Mouse (Mus musculus) cerebellum, adult (tissue): ENCODE measurements at regions not wholly inside any gene's neighbourhood (a gene's known extent, or its start where the extent isn't known, plus 50 kb on each side); places are given as distances from the start of the nearest gene placed in this dataset.

Experiments
- ATAC-seq: cut with Nextera tagmentation; 2 replicates; pipeline ENCODE4 v1.9.2; 2017; ENCODE audit warnings: mild to moderate bottlenecking, moderate library complexity, mixed read lengths; ENCODE audit not compliant: insufficient number of reproducible peaks, low FRiP score, low TSS enrichment

DNA sequence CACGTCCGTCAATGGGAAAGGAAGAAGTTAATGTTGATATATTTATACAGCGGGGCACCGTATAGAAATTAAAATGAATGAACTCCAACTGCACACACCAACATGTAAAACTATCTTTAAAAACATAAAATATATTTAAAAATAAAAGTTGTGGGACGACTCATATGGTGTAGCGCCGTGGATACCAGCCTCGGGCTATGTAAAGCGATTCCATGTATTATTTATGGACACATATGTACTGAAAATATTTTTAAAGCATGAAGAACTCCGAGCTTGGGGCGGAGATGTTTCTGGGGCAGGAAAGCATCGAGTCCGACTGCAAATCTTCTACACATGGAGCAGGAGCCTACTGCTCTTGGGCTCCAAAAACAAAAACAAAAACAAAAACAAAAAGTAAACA, 182.4 kb downstream of the Cryba4 start:
- no peak for ATAC-seq

- no peak for ATAC-seq
These were observed 179.9 kb downstream of the Cryba4 start for GRCm38 (mm10) chr5:112072456-112072855.

- ATAC-seq, result no peak
These were observed 175.2 kb downstream of the Cryba4 start for GRCm38 (mm10) chr5:112077097-112077496.

- ATAC-seq, result no peak
These were observed 174.3 kb downstream of the Cryba4 start for GRCm38 (mm10) chr5:112077840-112078600.

- ATAC-seq, result no peak
These were observed 171.3 kb downstream of the Cryba4 start for GRCm38 (mm10) chr5:112081006-112081405.

- ATAC-seq, result no peak
These were observed 160.3 kb downstream of the Cryba4 start for GRCm38 (mm10) chr5:112091867-112092535.

DNA sequence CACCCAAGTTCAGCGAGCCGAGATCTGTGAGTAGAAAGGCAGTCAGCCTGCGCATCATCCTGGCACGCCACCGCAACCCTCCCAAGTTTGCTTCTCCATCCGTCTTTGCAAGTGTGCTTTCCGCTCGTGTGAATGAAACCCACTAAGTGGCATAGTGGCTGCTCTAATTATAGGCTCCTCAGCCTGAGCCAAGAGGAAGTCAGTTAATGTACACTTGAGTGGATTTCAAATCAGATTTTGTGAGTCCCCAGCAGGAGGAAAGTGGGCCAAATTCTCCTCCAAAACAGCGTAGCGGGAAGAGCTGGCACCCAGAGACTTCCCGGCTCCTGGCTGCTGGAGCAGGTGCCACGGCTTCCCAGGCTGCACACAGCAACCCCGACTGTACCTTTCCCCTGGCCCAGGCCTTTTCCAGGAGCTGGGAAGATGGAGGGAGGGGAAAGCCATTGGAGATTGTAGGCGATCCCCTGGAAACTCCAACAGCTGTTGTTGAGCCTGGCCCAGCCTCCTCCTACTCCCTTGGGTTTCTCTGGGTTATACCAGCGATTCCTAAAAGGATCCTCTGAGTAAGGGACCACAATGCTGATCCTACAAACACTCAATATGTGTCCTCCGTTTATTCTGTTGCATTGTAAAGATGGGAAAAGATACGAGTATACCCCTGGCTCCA, 158.3 kb downstream of the Cryba4 start:
- no peak for ATAC-seq

DNA sequence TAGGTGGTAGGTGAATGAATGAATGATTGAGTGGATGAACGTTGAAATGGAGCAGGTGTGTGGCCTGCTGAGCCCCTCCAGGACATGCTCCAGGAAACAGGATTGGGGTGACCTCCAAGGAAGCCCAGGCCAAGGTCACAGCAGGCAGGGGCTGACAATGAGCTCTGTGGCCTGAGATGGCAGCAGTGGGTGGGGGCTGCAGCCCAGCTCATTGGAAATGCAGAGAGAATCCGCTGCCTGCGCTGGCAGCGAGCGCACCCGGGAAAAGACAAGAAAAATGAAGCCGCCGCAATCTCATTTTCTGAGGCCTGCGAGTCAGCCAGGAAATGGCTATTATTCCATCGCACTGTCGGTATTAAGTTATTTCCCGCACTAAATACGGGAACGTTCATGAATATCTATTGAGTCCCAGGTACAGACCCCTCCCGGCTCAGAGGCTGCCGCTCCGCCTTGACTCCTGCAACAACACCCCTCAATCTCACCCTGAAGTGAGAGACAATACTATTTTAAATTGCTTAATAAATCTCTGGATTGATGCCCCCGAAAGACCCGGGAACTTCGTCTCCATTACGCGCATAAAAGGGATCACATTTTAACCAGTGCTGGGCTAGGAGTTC, 153.7 kb downstream of the Cryba4 start:
- ATAC-seq, result no peak

DNA sequence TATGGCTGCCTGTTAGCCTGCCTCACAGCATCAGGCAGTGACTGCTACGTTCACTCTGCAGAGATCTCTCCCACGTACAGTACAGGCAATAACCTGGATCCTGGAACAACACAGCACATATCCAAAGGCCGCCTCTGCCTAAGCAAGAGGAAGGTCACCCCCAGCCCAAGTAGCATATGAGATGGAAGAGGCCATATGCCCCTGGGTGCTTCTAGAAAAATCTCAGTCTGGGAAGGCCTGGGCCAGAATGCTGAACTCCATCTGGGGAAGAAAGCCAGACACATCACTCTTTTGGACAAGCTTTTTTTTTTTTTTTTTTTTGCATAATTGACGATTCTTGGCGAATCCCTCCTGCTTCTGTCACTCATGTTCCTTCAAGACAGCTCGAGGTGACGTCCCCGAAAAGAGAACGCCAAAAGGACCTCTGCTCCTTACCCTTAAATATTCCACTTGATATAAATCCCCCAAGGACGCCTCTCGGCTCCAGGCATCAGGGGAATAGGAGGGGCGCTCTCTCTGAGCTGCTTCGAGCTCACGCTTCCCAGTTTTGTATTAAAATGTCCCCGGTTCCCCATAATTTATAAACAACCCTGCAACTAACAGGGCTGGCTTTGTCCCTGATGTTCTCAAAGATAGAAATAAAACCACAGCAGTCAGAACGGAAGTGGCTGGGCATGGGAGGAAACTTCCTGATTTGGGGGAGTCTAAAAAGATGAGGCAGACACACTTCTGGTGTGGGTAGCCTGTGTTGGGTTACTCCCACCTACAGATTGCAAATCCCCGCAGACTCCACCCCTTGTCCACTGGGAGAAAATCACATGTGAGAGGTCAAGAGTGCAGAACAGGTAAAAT, 150.4 kb downstream of the Cryba4 start:
- ATAC-seq, result no peak

GRCm38 (mm10) chr5:112110306-112110969, 141.9 kb downstream of the Cryba4 start:
- ATAC-seq, result no peak

GRCm38 (mm10) chr5:112120766-112121165, 131.6 kb downstream of the Cryba4 start:
- ATAC-seq, result no peak

- ATAC-seq, result no peak
These were observed 130.8 kb downstream of the Cryba4 start for GRCm38 (mm10) chr5:112121554-112121953.

GRCm38 (mm10) chr5:112122581-112122980, 129.7 kb downstream of the Cryba4 start:
- ATAC-seq, result no peak

DNA sequence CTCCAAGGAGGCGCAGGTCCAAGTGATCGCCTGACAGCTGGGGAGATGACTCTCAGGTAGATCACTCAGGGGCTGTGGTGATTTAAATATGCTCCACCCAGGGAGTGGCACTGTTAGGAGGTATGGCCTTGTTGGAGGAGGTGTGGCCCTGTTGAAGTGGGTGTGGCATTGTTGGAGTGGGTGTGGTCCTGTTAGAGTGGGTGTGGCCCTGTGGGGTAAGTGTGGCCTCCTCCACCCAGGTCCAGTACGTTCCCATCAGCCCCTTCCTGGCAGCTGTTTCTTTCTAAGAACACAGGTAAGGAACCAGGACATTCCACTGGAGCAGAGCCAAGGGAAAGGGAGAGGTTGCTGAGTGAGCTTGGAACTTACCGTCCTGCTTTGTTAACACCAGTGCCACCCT, 125.1 kb downstream of the Cryba4 start:
- no peak for ATAC-seq

- ATAC-seq, result no peak
These were observed 119.6 kb downstream of the Cryba4 start for GRCm38 (mm10) chr5:112132746-112133145.

DNA sequence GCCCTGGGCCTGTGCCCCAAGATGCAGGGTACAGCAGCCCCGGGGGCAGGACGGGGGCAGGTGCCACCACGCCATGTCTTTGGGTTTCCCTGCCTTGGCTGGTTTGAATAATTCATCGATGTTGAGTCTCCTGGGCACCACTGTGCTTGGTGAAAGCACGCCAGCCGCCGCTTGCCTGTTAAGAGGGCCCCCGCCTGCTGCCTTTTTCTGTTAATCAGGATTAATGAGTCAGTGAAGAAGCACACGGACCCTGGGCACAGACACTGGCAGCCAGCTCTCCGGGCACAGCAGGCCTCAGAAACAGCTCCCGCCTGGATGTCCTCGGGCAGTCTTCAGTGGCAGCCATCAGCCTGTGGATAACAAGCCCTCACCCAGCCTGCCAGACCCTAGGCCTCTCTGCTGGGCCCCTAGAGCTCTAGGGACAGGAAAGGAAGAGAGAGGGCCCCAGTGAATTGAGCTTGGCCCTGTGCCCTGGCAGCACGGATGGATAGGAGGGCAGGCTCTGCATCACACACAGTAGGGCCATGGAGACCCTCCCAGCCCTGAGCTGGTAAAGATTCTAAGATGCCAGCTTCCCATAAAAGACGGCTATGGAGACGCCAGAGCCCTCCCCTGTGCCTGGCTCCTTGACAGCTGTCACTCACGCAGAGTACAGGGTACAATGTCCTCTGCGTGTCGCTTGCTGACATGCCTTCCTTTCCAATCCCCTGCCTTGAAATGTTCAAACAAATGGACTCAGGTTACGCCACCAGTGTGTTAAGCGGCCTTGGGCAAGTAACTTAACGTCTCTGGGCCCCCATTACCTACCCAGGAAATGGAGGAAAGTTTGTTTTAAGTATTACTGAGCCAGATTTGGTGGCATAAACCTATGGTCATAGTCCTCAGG, 118.4 kb downstream of the Cryba4 start:
- peak; percentile 66; the same call in 1 of the 2 replicates for ATAC-seq

DNA sequence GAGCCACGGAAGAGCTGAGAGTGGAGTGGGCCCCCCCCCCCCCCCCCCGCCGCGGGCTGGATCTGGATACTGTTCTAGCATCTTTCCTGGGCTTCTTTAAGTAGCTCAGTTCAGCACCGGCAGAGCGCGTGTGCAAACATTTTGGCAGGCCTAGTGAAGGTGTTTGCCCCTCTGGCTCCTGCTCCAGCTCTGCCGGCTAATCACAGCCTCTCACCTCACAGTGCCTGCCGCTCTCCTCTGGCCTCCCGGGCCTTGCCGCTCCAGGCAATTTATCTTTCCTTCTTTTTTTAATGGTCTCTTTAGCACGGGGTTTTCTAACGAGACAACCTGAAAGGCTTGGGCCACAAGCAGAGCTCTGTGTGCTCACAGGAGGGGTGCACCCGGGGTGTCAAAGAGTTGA, 115.7 kb downstream of the Cryba4 start:
- no peak for ATAC-seq

DNA sequence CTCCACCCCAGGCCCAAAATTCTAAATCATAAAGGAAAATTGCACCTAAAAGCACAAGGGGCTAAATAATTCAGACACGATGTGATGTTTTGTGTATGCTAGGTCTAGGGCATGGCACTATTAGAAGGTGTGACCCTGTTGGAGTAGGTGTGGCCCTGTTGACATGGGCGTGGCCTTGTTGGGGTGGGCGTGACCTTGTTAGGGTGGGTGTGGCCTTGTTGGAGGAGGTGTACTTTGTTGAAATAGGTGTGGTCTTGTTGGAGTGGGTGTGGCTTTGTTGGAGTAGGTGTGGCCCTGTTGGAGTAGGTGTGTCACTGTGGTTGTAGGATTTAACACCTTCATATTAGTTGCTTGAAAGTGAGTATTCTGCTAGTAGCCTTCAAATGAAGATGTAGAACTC, 114.1 kb downstream of the Cryba4 start:
- ATAC-seq, result no peak

DNA sequence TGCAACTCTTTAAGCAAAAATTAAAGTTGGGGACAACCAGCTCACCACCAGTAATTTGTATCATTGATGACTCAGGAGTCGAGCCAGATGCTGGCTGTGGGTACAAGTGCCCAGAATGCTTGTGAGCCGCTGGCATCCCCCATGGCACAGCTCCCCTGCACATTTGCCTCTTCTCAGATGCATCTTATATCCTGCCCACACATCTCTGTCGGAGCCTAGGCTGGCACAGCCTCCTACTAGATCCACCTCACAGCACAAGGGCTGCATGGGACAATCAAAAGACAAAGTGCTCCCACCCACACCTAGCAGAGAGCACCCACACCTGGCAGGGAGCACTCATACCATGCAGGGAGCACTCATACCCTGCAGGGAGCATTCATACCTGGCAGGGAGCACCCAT, 109.6 kb downstream of the Cryba4 start:
- no peak for ATAC-seq
